Mouse (Mus musculus) brain, embryonic 14.5 days (tissue): Measurements from ENCODE around the gene Usp54.

Source experiments
- CTCF ChIP-seq: fragments of 200-500 bp; IDR thresholded peaks from 2 replicates; pipeline ENCODE4 v1.5.1; 2012; ENCODE audit warnings: inconsistent platforms, mild to moderate bottlenecking, moderate library complexity, borderline replicate concordance; ENCODE audit not compliant: insufficient read depth, insufficient read length; ENCODE audit errors: extremely low read depth
- POLR2A ChIP-seq: fragments of 200-500 bp; IDR thresholded peaks from 2 replicates; pipeline ENCODE4 v1.6.1; 2012; ENCODE audit warnings: mild to moderate bottlenecking, inconsistent platforms, borderline replicate concordance; ENCODE audit not compliant: poor library complexity, insufficient read depth, insufficient read length, severe bottlenecking; ENCODE audit errors: extremely low read depth

DNA sequence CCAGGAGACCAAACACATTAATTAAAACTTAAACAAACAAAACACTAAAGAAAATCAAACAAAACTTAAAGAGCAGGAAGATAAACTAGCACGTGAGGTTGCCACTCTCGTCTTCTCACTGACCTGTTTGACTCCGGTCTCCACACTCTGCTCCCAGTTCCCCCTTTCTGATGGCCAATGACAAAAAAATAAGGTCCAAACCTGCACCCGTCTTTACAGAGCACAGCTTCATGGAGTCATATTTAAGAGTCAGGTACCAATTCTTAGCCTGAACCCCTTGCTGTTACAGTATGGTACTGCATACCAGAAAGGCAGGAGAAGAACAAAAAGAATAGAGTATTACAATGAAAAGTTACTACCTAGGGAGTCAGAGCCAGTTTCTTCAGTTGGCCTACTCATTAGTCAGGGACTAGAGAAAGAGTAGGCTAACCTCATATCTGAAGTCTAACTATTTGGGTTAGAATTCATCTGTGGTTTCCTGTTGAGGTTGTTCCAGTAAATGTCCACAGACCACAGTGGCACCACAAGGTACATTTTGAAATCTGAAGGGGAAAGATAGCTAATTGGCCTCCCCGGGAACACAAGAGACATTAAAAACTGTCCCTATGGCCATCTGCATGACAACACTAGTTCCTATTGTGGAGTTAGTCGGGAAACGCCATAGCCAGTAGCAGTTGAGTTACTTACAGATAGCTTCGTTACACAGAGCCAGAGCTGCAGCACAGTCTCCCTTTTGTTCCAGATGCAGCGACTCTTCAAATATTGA is 75.4 kb downstream of the Usp54 start:
- no peak for TF ChIP-seq CTCF
- no peak for TF ChIP-seq POLR2A
